Mouse (Mus musculus) embryo, embryonic 11 days (tissue): Measurements from ENCODE around the gene Katnb1.

ENCODE experiments used
- DNase-seq: peaks from one replicate; pipeline ENCODE4 v3.0.0-alpha.2; 2015

Gene Katnb1

DNA sequence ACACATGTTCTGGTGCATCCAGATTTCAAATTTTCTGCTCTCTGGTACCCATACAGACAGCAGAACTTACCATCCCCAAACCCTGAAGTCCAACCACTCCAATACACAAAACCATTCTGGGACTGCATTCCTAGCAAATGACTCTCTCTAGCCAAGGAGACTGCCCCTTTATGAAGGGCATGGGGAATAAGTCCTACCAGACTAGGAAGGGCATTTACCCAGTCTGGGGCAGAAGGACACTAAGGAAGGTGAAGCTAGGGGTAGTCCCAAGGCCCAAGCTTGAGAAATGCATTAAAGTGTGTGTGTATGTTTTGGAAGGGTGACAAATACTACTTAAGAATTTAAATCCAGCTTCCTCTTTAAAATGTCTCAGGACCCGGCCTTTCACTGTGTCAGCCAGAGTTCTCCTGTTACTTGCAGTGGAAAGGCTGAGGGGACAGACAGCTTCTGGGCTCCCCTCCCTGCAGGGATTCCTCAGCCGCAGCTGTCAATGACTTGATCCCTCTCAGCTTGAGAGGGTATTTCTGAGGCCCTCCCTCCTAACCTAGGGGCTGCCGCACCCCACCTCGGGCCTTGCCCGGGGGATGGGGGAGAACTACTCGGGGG is 60.6 kb downstream of the Katnb1 start:
- DNase-seq = no peak

DNA sequence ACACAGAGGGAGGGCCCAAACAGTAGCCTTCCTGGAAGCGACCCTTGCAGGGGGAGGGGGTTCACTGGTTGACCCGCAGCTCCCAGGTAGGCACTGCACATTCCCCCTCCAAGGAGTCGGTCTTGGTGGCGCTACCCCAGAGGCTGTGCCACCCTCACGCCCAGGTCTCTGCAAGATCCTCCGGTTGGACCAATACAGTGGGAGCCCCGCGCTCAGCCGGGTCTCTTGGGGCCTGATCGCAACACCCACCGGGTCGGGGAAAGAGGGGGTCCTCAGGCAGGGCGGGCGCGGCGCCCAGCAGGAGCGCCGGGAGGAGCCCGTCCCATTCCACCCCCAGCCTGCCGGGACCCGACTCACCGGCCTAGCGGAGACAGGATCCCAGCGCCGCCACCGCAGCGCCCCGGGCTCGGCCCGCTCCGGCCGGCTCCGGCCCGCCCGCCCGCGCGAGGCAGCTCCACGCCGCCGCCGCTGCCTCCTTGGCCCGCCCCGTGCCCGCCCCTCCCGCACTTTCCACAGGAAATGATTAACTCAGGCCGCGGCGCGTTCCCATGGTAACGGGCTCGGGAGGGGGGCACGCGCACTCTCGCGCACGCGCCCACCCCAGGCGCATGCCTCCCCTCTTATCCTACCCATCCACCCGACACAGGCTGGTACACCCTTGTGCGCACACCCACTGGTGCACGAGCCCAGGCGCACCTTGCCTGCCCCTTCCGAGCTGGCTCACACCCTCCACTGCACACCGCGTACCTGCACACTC is 61.3 kb downstream of the Katnb1 start:
- DNase-seq = peak; percentile 82

DNA sequence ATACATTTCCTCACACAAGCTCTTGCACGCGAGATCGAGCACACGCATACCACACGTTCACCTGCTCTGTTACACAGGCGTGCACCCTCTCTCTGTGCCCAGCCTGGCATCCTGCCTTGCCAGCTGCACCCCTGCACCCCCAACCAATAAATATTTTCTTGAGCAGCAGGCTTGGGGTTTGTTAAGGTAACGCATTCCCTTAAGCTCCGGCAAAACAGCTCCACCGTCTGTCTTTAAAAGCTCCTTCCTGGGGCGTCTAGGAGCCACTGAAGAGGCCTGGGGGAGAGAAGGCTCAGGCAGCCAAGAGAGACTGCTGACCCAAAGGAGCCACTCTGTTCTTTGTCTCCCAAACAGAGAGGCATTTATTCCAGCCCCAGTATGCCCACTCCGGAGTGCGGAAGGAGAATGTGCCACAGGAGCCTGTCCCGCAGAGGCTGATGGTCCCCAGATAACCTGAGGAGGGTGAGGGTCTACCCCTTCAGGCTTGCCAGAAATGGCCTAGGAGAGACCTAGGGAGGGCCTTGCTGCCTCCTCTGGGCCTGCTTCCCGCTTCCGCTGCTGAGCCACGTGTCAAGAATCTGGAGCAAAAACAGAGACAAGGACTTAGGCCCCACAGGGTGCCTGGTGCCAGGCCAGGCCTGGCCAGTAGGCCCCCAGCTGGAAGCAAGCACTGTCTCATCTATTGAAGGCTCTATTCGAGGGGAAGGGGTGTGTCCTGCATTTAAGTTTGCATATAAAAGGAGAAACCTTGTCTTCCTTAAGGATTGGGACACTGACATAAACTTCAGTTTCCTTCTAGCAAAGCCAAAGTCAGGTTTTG is 62.2 kb downstream of the Katnb1 start:
- peak; percentile 36 for DNase-seq

DNA sequence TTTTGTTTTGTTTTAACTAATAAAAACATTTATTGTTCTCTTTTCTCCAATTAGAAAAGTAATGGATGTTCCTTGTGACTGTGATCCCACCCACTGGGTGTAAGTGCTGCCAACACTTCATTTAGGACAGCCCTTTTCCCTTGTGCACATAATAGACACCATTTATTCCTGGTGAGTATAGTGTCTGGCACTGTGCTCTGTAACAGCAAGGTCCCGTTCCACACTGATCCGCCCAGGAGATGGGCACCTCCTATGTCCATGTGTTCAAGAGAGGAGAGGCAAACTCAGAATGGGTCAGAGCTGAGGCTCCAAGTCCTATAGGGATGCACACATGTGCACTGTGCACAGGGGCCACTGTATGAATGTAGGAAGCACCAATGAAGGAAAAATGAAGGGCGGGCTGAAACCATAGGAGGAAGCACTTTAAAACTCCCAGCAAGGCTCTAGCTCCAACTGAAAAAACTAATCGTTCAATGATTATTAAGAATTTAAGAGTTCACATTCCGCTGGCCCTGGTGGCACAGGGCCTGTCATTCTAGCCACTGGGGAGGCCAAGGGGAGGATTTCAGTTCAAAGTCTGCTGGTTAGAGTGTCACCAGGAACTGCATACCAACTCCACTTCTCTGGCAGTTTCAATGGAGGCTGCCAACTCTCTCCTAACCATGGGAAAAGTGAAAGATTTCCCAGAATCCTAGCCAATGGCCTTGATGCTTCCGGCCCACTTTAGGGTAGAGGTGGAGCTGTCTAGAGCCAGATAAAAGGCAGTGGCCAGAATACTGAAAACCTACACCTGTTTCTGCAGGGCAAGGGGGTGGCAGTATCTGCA is 63.0 kb downstream of the Katnb1 start:
- DNase-seq = no peak

DNA sequence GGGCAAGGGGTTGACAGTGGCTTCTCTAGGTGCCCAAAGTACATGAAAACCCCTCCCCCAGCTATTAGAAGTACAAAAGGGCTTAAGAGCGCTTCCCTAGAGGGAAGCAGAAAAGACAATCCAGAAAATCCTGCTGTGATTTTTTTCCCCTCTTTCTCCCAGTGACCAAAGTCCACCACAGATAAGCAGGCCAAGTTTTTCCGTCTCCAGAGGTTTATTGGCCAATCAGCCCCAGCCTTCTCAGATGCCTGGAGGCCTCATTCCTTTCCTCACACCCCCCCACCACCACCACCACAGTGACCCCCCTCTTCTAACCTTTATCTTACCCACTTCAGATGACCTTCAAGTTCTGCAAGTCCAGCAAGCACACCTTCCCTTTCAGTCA is 63.6 kb downstream of the Katnb1 start:
- DNase-seq = no peak

DNA sequence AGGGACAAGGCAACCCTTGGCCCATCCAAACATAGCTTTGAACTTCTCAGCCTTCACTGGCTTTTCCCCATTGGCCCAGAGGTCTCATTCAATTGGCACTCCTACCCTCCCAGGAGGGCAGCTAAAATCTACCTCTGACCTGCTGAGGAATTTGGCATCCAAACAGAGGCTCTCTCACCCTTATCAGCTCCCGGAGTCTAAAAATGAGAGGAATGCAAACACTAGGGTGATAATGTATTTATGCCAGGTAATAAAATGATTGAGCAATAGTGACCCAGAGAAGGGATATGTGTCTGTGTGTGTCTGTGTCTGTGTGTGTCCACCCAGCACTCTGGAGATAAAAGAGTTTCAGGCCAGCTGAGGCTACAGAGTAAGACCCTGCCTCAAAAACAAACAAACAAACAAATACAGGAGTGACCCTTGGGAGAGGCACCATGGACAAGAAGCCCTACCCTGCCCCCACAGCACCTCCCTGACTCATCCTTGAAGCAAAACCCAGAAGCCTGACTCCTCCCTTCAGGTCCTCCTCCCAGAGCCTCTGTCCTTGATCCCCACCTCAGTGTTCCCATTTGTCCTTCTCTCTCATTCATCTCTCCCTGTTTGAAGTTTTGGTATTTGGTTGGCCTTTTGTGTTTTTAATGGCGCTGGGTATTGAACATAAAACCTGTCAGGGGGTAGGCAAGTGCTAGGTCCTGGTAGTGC is 65.2 kb downstream of the Katnb1 start:
- no peak for DNase-seq

DNA sequence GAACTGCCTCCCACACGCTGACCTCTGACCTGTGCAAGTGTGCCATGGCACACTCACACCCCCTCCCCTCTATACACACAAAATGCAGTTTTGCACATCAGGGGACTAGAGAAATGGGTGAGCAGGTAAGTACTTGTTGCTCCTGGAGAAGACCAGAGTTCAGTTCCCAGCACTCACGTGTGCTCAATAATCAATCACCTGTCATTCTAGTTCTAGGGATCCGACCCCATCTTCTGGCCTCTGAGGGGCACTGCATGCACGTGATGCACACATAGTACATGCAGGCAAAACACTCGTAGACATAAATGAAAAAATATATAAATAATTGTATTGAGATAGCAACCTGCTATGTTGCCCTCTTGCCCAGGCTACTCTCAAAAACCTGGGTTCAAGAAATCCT is 65.9 kb downstream of the Katnb1 start:
- no peak for DNase-seq

DNA sequence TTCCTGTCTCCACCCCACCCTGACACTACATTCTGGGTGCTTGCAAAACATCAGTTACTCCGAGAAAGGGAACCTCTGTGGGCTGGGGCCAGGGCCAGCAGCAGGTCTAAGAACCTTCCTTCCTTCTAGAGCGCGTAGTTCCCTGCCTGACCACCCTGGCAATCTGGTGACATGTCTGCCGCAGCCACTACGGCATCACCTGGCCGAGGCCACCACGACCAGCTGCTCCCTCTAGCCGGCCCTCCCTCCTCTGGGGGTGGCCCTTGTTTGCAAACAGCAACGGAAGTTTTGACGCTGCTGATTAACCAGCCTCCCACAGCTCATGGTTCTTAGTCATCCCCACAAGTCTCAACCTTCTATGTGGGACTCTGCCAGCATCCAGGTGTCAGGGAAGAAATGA is 68.4 kb downstream of the Katnb1 start:
- DNase-seq = no peak

DNA sequence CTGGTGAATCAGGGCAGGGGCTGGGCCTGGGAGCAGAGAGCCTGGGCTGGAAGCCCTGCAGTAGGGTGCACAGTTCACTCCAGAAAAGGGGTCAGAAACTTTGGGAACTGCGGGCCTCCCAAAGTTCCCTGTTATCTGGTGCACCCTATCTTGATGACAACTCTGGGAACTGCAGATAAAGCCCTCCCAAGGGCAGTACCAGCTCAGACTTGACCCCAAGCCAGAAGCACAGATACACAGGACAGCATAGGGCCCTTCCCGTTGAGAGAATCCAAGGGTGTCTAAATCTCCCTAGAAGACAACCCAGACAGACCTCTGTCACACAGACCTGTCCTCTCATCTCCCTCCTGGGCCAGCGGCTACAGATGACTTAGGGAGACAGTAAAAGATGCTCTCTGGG is 69.6 kb downstream of the Katnb1 start:
- DNase-seq = no peak
